Mouse (Mus musculus): Measurements from ENCODE around the gene Hist2h2aa2.

- TF ChIP-seq CTCF (IDR thresholded peaks at IDR 0.05; ENCODE audit: low read depth, low read length) (no peak), POLR2A (IDR thresholded peaks at IDR 0.05; ENCODE audit: extremely low read depth, insufficient read depth, low read length) (no peak)
These were observed 21.5 kb upstream of the Hist2h2aa2 start for GRCm38 (mm10) chr3:96261623-96262022.
